Mouse (Mus musculus) stomach, embryonic 14.5 days (tissue): ENCODE results near the gene Tjp2. TPM values are rescaled to one million over a fixed set of nuclear protein-coding genes. Genes with fewer than 3 reads are reported as not detected.

ENCODE experiments used
- ATAC-seq: fragments of 200-750 bp; cut with Nextera tagmentation; 2 replicates; pipeline ENCODE4 v1.8.0; 2017; ENCODE audit warnings: low read depth, moderate TSS enrichment; ENCODE audit not compliant: insufficient number of reproducible peaks, insufficient read depth, low FRiP score
- H3K27ac ChIP-seq: fragments of 300-500 bp; sonication (generic); 2 replicates; pipeline ENCODE4 v1.5.1; 2014; ENCODE audit warnings: mild to moderate bottlenecking, low read length, moderate library complexity, mixed read lengths
- H3K27me3 ChIP-seq: fragments of 300-500 bp; sonication (generic); 2 replicates; pipeline ENCODE4 v1.6.1; 2014; ENCODE audit warnings: low read length, control low read depth, mixed read lengths; ENCODE audit not compliant: control insufficient read depth, insufficient read depth
- H3K36me3 ChIP-seq: fragments of 300-500 bp; sonication (generic); 2 replicates; pipeline ENCODE4 v1.6.1; 2014; ENCODE audit warnings: mild to moderate bottlenecking, control low read depth, low read length, moderate library complexity, mixed read lengths; ENCODE audit not compliant: control insufficient read depth, insufficient read depth
- H3K4me1 ChIP-seq: fragments of 300-500 bp; sonication (generic); 2 replicates; pipeline ENCODE4 v1.6.1; 2014; ENCODE audit warnings: low read length, control low read depth, mixed read lengths; ENCODE audit not compliant: control insufficient read depth, insufficient read depth
- H3K4me2 ChIP-seq: fragments of 300-500 bp; sonication (generic); replicated peaks from 2 replicates; pipeline ENCODE4 v1.6.1; 2014; ENCODE audit warnings: low read depth, low read length, control low read depth
- H3K4me3 ChIP-seq: fragments of 300-500 bp; sonication (generic); 2 replicates; pipeline ENCODE4 v1.5.1; 2014; ENCODE audit warnings: low read depth, low read length, control low read depth
- H3K9ac ChIP-seq: fragments of 300-500 bp; sonication (generic); replicated peaks from 2 replicates; pipeline ENCODE4 v1.6.1; 2014; ENCODE audit warnings: low read depth, mild to moderate bottlenecking, control low read depth, low read length, moderate library complexity, mixed read lengths
- H3K9me3 ChIP-seq: fragments of 300-500 bp; sonication (generic); 2 replicates; pipeline ENCODE4 v1.6.1; 2016; ENCODE audit warnings: low read depth, low read length, control low read depth; ENCODE audit not compliant: control insufficient read depth
- WGBS: fragments of 180-500 bp; shearing (Covaris S2); extraction: QIAGEN DNeasy Blood & Tissue Kit; methylation state at CpG from one replicate; pipeline ENCODE4 v1.1.7; 2014; 5-methylcytosine and 5-hydroxymethylcytosine counted together
- polyA plus RNA-seq: library from polyadenylated mRNA; unstranded; fragments of >200 nt; fragmentation: Nextera tagmentation; extraction: Ambion mirVana; gene quantifications from 2 replicates; pipeline ENCODE4 v1.2.1, GENCODE M21; 2014

Gene Tjp2
- polyA plus RNA-seq, 1 experiment from 2014 or later = 38.6 TPM

DNA sequence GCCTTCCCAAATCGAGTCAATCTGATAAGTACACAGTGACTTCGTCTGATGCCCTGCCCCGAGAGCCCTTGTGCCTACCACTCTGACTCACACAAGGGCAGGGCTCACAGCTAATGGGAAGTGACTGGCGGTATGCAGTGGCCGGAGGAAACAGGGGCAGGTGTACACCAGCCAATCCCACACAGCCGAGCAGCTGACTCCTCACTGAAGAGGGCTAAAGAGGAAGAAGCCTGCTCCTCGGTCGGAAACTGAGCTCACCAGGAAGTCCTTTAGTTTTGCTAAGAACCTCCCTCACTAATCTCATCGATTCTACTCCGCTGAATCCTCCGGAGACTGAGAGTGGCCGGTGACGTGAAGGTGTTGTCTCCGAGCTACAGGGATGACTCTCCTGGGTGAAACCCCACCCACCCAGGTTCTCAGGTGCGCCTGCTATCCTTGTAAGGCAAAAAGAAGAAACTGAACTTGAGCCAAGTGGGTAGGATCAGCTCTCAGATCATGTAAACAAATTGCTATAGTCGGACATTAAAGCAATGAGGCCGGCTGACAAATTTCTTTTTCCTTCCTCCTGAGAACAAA lies 58.2 kb downstream of the Tjp2 start:
- Histone ChIP-seq H3K27ac (peak overlapping the region; percentile 76), H3K9me3 (no peaks in the 10 kb centered on the region), H3K9ac (peak overlapping the region; percentile 36; the same call in 1 of the 2 replicates), H3K27me3 (no peaks in the 10 kb centered on the region), H3K4me1 (peaks cover 38% of the 10 kb centered on the region), H3K36me3 (no peaks in the 10 kb centered on the region), H3K4me2 (peak overlapping the region; percentile 50), H3K4me3 (peak overlapping the region; percentile 5; the same call in 1 of the 2 replicates)
- ATAC-seq = peak; percentile 89
- 14% methylated on average over 17 of the region's 17 CpGs for whole genome bisulfite sequencing

DNA sequence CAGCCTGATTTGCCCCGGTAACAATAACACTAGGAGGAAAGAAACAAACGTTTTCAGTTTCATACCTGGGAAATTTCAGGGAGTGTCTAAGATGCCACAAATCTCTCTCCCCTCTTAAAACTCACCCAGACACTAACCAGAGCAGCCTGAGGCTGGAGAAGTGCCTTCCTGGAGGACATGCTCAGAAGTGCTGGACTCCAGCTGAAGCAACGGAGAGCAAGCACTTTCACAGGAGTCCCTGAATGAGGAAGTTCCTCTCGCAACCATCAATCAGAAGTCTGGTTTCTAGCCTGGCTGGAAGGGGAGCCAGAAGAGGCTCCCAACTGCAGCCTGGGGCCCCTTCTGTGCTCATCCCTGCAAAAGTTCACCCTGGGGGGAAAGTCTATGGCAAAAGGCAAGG lies 60.9 kb downstream of the Tjp2 start:
- H3K27ac ChIP-seq = peak overlapping the region; percentile 70; the same call in 1 of the 2 replicates
- WGBS = 17% methylated on average over 4 of the region's 4 CpGs
- H3K9me3 ChIP-seq = no peaks in the 10 kb centered on the region
- no peak overlapping the region for H3K4me2 ChIP-seq
- H3K27me3 ChIP-seq = no peaks in the 10 kb centered on the region
- H3K4me1 ChIP-seq = peaks cover 50% of the 10 kb centered on the region
- H3K4me3 ChIP-seq = no peak overlapping the region
- ATAC-seq = peak; percentile 61; the same call in 1 of the 2 replicates
- H3K36me3 ChIP-seq = no peaks in the 10 kb centered on the region
- no peak overlapping the region for H3K9ac ChIP-seq

DNA sequence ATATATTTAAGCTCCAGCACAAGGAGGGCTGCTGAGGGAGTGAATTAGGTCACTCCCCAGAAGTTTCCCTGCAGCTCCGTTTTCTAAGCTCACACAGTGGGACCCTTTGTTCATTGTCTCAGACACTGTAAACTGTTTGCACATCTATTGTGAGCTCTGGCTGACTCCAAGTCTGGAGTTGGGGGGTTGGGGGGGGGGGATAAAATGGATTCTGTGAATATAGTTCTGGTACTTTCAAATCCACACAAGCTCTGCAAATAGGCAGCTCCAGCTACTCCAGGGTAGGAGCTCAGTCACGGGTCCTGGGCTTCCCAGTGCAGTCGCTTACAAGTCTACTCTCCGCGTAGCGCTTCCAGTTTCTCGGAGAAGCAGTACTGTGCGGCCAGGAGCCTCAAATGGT lies 64.4 kb downstream of the Tjp2 start:
- Histone ChIP-seq H3K9me3 (no peaks in the 10 kb centered on the region), H3K27me3 (no peaks in the 10 kb centered on the region), H3K4me1 (peaks cover 24% of the 10 kb centered on the region), H3K27ac (peak overlapping the region; percentile 11; the same call in 1 of the 2 replicates), H3K4me2 (no peak overlapping the region), H3K36me3 (no peaks in the 10 kb centered on the region), H3K4me3 (no peak overlapping the region), H3K9ac (no peak overlapping the region)
- ATAC-seq = 0 out of 2 replicates have a peak, but pooled peaks have one; percentile 20
- 49% methylated on average over 8 of the region's 8 CpGs for WGBS

DNA sequence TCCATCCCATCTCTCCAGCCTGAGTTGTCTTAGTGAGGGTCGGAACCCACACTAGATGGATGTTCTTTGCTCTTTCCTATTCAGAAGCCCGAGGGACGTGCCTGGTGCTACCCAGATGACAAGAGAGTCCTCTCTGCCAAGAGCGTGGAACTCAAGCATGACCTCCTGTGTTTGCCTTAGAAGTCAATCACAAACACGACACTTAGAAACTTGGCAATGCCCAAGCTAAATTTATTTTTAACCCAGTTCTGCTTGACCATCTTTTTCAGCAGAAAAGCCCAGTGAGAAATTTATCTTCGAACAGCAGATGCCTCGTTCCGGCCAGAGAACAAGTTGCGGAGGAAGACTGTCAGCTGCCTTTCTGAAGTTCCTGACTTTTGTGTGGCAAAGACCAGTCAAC lies 65.1 kb downstream of the Tjp2 start:
- 28% methylated on average over 9 of the region's 9 CpGs for WGBS
- Histone ChIP-seq H3K27ac (no peak overlapping the region), H3K9me3 (no peaks in the 10 kb centered on the region), H3K4me3 (no peak overlapping the region), H3K4me2 (no peak overlapping the region), H3K9ac (no peak overlapping the region), H3K27me3 (no peaks in the 10 kb centered on the region), H3K4me1 (peaks cover 20% of the 10 kb centered on the region), H3K36me3 (no peaks in the 10 kb centered on the region)
- ATAC-seq = no peak

DNA sequence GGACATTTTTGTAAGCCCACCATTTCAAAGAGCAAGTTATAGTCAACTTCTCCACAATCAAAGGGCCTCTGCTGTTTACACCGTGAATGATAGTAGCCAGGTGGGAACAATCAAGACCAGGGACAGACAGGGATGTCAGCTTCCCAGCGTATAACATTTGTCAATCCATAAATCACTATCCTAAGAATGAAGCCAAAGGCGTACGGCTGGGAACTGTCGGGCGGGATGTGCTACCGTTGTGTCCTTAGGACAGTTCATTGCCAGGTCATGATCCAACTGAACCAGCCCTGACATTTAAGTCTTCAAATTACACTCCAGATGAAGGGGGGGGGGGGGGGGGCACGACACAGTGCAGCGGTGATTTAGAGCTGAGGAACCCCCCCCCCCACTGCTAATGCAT lies 65.5 kb downstream of the Tjp2 start:
- Histone ChIP-seq H3K4me2 (no peak overlapping the region), H3K4me3 (no peak overlapping the region), H3K9me3 (no peaks in the 10 kb centered on the region), H3K9ac (no peak overlapping the region), H3K27ac (no peak overlapping the region), H3K36me3 (no peaks in the 10 kb centered on the region), H3K4me1 (peaks cover 18% of the 10 kb centered on the region), H3K27me3 (no peaks in the 10 kb centered on the region)
- WGBS = 28% methylated on average over 9 of the region's 9 CpGs
- no peak for ATAC-seq

DNA sequence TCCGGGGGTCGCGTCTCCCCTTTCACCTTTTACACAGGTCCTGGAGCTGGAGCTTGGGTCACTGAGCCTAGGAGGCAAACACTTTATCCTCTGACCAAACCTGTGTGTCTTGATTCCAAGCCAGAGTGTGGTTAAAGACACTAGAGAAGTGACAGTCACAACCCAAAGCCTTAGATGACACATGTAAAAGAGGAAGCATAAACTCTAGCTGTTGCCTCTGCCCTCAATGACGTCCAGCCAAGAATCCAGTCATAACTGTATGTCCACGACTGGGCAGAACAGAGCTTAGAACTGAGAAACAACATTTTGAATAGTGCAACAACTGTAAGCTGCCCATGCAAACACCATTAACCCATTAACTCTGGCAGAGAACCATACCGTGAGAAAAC lies 68.8 kb downstream of the Tjp2 start:
- 55% methylated on average over 6 of the region's 6 CpGs for WGBS
- Histone ChIP-seq H3K4me3 (no peak overlapping the region), H3K9ac (no peak overlapping the region), H3K4me2 (no peak overlapping the region), H3K9me3 (no peaks in the 10 kb centered on the region), H3K36me3 (no peaks in the 10 kb centered on the region), H3K27me3 (no peaks in the 10 kb centered on the region), H3K27ac (0 out of 2 replicates have a peak overlapping the region, but pooled peaks have one; percentile 3), H3K4me1 (peaks cover 12% of the 10 kb centered on the region)
- ATAC-seq = no peak

DNA sequence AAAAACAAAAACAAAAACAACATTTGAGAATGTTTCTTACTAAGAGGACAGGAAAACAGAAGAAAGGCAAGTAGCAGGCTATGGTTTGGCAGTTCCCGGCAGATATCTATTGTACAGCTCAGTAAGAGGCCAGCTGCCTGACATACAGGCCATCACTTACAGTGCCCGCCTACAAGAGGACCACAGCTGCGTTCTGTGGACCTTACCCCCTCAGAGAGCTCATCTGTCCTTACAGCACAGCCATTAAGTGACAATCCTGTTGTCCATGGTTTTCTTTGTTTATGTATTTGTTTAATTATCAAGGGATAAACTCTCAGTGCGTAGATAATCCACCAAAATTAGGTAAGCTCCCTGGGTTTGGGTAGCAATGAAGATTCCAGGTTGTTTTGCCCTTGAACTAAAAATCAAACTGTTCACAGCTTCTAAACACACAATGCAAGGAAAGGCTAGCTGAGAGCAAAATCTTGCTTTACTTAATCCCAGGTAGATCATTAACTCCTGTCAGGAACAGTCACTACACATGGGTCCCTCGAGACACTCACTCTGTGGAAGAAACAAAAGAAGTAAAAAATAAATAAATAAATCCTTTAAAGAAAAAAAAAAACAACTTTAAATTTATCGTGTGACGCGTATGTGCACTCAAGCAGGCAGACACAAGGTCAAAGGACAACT lies 69.3 kb downstream of the Tjp2 start:
- no peak for ATAC-seq
- H3K27me3 ChIP-seq = no peaks in the 10 kb centered on the region
- H3K9me3 ChIP-seq = no peaks in the 10 kb centered on the region
- H3K4me1 ChIP-seq = peaks cover 12% of the 10 kb centered on the region
- 55% methylated on average over 8 of the region's 8 CpGs for WGBS
- no peak overlapping the region for H3K9ac ChIP-seq
- no peak overlapping the region for H3K27ac ChIP-seq
- no peaks in the 10 kb centered on the region for H3K36me3 ChIP-seq
- H3K4me3 ChIP-seq = no peak overlapping the region
- no peak overlapping the region for H3K4me2 ChIP-seq

DNA sequence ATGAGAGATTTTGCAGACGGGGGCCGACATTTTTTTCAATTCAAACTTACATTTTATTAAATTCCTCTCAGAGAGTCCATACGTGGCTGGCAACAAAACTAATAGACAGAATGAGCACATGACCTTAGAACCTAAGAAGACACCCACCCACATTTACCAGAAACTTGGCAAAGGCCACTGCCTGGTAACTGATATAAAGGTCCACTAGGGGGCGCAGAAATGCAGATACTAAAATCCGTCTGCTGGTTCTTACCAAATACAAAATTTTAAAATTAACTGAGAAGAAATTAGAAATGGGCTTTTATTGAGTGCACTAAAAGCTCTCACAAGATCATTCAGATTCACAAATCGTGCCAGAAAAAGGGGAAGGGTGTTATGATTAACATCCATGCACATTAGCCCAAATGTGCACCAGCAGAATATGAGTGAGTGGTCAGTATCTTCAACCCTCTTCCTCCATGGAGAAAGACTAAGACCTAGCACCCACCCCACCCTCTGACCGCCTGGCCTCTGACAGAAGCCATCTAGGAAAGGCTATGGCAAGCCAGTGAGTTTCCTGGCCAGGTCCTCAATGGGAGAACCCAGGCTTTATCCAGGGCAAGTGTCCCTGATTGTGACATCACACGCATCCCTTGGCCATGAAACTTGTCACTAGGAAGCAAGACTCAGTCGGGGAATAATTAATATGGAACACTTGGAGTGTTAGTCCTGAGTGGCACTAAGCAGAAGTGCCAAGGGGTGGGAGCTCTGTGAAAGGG lies 71.4 kb downstream of the Tjp2 start:
- WGBS = 57% methylated on average over 9 of the region's 9 CpGs
- H3K27ac ChIP-seq = no peak overlapping the region
- H3K9ac ChIP-seq = no peak overlapping the region
- no peaks in the 10 kb centered on the region; the same call in 1 of the 2 replicates for H3K36me3 ChIP-seq
- H3K9me3 ChIP-seq = no peaks in the 10 kb centered on the region
- no peaks in the 10 kb centered on the region; the same call in 1 of the 2 replicates for H3K4me1 ChIP-seq
- no peak overlapping the region for H3K4me2 ChIP-seq
- H3K27me3 ChIP-seq = no peaks in the 10 kb centered on the region
- no peak for ATAC-seq
- H3K4me3 ChIP-seq = no peak overlapping the region
